Mouse (Mus musculus) thymus, adult 2 months (tissue): ENCODE measurements around the gene Tm2d1.

ENCODE experiments used
- CTCF ChIP-seq: fragments of 200-500 bp; IDR thresholded peaks from 2 replicates; pipeline ENCODE4 v1.5.1; 2012; ENCODE audit warnings: mild to moderate bottlenecking, control low read depth, low read length, moderate library complexity, borderline replicate concordance; ENCODE audit not compliant: control insufficient read depth, poor library complexity, insufficient read depth; ENCODE audit errors: extremely low read depth
- POLR2A ChIP-seq: fragments of 200-500 bp; IDR thresholded peaks from 2 replicates; pipeline ENCODE4 v1.6.1; 2012; ENCODE audit warnings: mild to moderate bottlenecking, low read length, control low read depth, moderate library complexity; ENCODE audit not compliant: control insufficient read depth, poor library complexity, insufficient read depth; ENCODE audit errors: extremely low read depth

- TF ChIP-seq CTCF = no peak
- TF ChIP-seq POLR2A = no peak
These were observed 12.2 kb upstream of the Tm2d1 start for GRCm38 (mm10) chr4:98395346-98395689.
